Mouse (Mus musculus): ENCODE measurements at regions not wholly inside any gene's neighbourhood (a gene's known extent, or its start where the extent isn't known, plus 50 kb on each side); places are given as distances from the start of the nearest gene placed in this dataset.

DNA sequence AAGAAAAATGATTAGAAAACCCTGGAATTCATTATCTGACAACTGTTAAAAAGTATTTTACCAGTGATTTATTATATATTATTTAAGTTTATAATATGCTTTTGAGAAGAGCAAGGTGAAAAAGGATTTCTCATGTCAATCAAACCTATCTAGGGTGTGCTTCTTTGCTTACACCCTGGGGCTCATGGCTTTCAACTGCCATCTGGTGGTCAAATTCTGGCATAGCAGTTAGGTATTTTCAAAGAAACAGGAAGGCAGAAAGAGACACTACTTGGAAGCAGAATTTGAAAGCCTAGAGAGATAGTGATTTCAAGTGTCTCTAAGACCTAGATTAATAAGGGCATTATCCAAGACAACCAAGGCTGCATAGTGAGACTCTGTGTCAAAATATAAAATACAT lies 167.8 kb upstream of the Amot start:
- DNase-seq (ENCODE audit: extremely low spot score in 1 of 2, low spot score in 2 of 2) = peak in 1 of 2 experiments; percentile 7
- intact Hi-C loops (cut with DNase I) = loop anchor here (5.0 to 10.0 kb wide), 2 partner anchors 130 to 1938 kb away; no protein-coding TSS in a partner anchor
- H3K27ac ChIP-seq = no peak overlapping the region

DNA sequence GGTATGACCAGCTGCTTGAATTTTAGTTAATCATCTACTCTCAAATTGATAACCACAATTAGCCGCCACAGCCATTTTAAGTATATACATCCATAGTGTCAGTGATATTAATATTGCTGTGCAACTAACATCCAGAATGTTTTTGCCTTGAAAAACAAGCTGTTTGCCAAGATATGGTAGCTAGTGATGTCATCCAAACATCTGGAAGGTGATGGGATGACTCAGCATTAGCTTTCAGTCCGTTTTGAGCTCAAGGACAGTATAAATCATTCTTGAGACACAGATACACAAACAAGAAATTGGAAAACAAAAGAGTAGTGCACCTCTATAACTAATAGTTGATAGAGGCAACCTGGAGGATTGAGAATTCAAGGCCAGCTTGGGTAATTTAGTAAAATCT lies 146.7 kb upstream of the Amot start:
- intact Hi-C loops (cut with DNase I) = no loop called here
- no peak overlapping the region for H3K4me3 ChIP-seq
- TF ChIP-seq CTCF (IDR thresholded peaks at IDR 0.05) = no peak
- H3K27ac ChIP-seq = no peak overlapping the region
- DNase-seq (ENCODE audit: extremely low spot score in 1 of 2, low spot score in 2 of 2) = no peak

More for the DNA sequence above, 167.8 kb upstream of the Amot start:
- no peak overlapping the region for H3K4me3 ChIP-seq
- TF ChIP-seq CTCF (IDR thresholded peaks at IDR 0.05) = peak; percentile 78

DNA sequence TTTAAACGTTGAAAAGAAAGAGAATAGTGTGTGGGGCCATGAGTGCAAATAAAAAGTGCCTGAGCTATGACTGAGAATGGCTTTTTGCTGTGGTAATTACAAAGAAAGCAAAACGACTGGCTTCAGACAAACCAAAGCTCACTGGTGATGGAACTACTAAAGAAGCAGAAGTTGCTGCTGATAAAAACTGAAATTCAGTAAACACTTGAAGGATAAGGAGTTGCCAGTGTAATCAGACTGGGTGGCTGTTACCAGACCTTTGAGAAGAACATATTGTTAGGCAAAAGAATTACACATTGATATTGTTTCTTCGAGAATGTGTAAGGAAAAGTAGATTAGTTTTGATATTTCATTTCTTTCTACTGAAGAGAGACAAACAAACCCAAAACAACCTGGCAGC lies 114.7 kb upstream of the Amot start:
- DNase-seq (ENCODE audit: extremely low spot score in 1 of 2, low spot score in 2 of 2) = no peak
- H3K27ac ChIP-seq = no peak overlapping the region
- no peak for TF ChIP-seq CTCF (IDR thresholded peaks at IDR 0.05)
- H3K4me3 ChIP-seq = no peak overlapping the region
- intact Hi-C loops (cut with DNase I) = no loop called here

DNA sequence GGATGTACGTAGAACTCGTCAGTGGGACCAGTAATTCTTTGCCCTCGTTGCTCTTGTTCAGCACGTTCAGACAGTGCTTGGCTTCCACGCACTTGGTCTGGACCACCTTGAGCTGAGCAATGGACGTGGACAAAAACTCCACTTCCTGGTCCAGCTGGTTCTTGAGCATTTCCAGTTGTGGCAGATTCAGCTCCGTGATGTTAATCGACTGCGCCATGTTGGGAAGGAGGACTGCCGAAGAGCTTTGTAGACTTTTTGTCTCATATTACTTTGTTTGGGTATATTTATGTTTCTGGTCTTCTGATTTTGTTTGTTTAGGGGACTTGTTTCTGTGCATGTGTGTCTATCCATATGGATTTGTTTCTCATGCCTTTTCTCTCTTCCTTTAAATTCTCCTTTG lies 97.1 kb upstream of the Amot start:
- Histone ChIP-seq H3K27ac (no peak overlapping the region), H3K4me3 (no peak overlapping the region)
- no peak for DNase-seq (ENCODE audit: extremely low spot score in 1 of 2, low spot score in 2 of 2)
- TF ChIP-seq CTCF (IDR thresholded peaks at IDR 0.05) = no peak
- intact Hi-C loops (cut with DNase I) = no loop called here

DNA sequence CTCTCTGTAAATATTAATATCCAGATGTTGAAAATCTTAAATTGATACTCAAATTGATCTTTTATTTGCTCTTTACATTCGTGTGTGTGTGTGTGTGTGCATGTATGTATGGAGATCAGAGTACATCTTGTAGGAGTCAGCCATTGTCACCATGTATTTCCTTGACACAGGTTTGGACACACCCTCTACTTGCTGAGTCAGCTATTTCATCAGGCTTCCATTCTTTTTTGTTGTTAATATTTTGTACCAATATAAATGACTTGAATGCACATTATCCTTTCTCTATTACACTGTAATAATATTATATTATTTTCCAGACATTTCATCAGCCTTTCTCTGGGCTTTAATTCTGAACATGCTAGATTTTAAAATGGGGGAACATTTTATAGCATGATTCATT lies 85.8 kb upstream of the Amot start:
- no peak for DNase-seq (ENCODE audit: extremely low spot score in 1 of 2, low spot score in 2 of 2)
- H3K4me3 ChIP-seq = no peak overlapping the region
- no peak overlapping the region for H3K27ac ChIP-seq
- TF ChIP-seq CTCF (IDR thresholded peaks at IDR 0.05) = no peak
- intact Hi-C loops (cut with DNase I) = no loop called here

DNA sequence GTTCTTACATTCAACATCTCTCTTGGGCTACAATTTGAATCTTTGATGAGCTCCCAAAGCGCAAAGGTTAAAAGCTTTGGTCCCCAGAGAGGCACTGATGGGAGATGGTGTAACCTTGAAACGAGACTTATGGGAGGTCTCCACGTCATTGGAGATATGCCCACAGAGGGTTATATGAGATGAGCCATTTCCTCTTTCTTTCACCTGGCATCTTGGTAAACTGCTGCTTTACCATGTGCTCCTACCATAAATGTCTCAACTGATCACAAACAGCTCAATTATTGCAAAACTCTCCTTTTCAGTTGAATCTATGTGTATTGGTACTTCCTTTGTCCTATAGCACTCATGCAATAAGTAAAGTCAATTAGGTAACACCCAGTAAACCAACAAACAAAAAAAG lies 62.5 kb upstream of the Amot start:
- Histone ChIP-seq H3K4me3 (no peak overlapping the region), H3K27ac (no peak overlapping the region)
- TF ChIP-seq CTCF (IDR thresholded peaks at IDR 0.05) = no peak
- DNase-seq (ENCODE audit: extremely low spot score in 1 of 2, low spot score in 2 of 2) = no peak
- intact Hi-C loops (cut with DNase I) = no loop called here

DNA sequence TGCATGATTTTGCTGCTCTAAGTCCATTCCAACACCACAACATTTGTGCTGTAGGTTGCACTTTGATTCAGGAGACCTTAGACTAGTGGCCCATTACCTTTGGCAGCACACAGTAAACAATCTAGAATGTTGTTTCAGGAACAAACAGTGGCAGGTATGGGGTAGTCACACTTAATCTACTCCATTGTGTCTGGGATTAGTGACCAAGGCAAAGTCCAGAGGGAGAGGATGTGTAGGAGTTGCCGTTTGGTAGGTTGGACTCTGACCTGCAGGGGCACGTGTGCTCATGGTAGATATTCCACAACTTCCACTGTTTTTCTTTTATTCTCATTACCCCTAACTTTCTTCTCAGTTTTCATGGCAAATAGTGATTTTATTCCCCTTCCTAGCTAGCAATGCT lies 62.1 kb upstream of the Amot start:
- Histone ChIP-seq H3K27ac (no peak overlapping the region), H3K4me3 (no peak overlapping the region)
- intact Hi-C loops (cut with DNase I) = no loop called here
- TF ChIP-seq CTCF (IDR thresholded peaks at IDR 0.05) = no peak
- DNase-seq (ENCODE audit: extremely low spot score in 1 of 2, low spot score in 2 of 2) = no peak

DNA sequence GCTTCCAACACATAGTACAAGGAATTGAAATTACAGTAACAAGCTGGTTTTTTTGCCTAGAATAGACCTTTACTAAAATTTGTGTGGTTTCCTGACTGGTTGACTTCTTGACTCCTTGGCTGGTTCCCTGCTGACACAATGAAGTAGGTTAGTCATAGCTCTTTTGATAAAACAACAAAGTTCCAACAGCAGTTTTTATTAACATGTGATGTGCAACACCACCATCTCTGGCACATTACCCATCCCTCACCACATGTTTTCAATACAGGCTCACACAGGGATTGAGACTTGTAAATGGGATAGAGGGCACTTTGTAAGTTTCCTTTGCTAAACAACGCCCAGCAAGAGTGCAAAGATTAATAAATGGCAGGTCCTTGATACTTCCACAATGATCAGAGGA lies 53.9 kb upstream of the Amot start:
- TF ChIP-seq CTCF (IDR thresholded peaks at IDR 0.05) = no peak
- intact Hi-C loops (cut with DNase I) = no loop called here
- no peak for DNase-seq (ENCODE audit: extremely low spot score in 1 of 2, low spot score in 2 of 2)
- Histone ChIP-seq H3K27ac (no peak overlapping the region), H3K4me3 (no peak overlapping the region)
